Mouse (Mus musculus): ENCODE results near the gene Ube2r2.

DNA sequence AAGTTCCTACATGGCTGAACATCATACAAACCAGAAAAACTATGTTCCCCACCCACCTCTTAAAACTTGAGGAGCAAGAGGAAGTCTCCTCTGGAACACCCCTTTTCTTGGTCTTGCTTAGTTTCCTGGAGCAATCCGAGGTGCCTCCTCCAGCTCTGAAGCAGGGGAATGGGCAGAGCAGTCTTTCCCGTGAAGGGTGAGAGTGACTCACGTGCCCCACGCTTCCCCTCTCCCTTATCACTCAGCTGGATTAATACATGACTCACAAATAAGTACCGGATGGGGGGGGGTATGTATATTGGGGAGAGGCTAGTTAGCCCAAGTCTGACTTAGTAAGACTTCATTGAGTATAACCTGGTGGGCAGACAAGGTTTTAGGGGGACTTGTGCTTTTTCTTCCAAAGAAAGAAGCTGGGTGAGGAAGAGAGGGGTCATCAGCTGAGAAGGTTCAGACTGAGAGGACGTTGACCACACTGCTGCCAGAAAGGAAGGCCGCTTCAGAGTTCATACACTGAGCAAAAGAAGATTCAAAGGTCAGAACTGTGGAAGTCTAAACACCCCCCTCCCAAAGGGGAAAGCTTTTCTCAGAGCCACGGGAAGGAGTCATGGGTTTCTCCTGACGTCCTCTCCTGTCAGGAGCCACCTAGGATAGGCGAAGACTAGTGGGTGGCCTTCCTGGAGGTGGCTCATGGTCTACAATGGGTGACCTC, 26.7 kb upstream of the Ube2r2 start:
- TF ChIP-seq POLR2A (IDR thresholded peaks at IDR 0.05; ENCODE audit: extremely low read depth, insufficient read depth, low read length) (no peak), CTCF (IDR thresholded peaks at IDR 0.05; ENCODE audit: extremely low read depth, insufficient read depth, low read length) (no peak)

All from cortical plate, adult 2 months (tissue).